Comparison of ENCODE assay signal across 8 mouse cellular contexts in genomic region chr7:127478635-127479317, GRCm38 (mm10). TPM values are rescaled to one million over a fixed set of nuclear protein-coding genes. Genes with fewer than 3 reads are reported as not detected.
DNase-seq lines count a peak whose midpoint lies in the region; ATAC-seq and TF ChIP-seq lines count a peak whose summit lies in the region.

Fbrs (plus strand) TSS chr7:127479199.

- no peaks in the 10 kb centered on the region for H3K9me3 ChIP-seq in CH12.LX (replicated peaks; ENCODE audit: low read length)
- no peaks in the 10 kb centered on the region for H3K9me3 ChIP-seq in forebrain, embryonic 10.5 days
- H3K9me3 ChIP-seq in heart, embryonic 14.5 days (ENCODE audit: control insufficient read depth, low read length), result no peaks in the 10 kb centered on the region
- H3K9me3 ChIP-seq in liver, embryonic 11.5 days (ENCODE audit: control insufficient read depth, low read length), result no peaks in the 10 kb centered on the region

- in situ Hi-C loops in CH12.LX (cut with MboI; ENCODE audit: low pct_ligation_motif_present, low pct_unique_long_range_greater_than_20kb, low sequenced_read_pairs), result loop anchor here (5.0 kb wide), 1 partner anchor 116 kb away; no protein-coding TSS in a partner anchor

- TF ChIP-seq POLR2A in CH12.LX (IDR thresholded peaks at IDR 0.05; ENCODE audit: low read depth, low read length), result peak; percentile 65
- TF ChIP-seq POLR2A in myocyte (IDR thresholded peaks at IDR 0.05; ENCODE audit: insufficient read length, low read depth), result peak; percentile 41

- peak; percentile 82 for ATAC-seq in heart, embryonic 14.5 days (ENCODE audit: insufficient number of reproducible peaks, insufficient read depth, low FRiP score, low read depth)
- ATAC-seq in liver, embryonic 11.5 days (replicated peaks; ENCODE audit: low FRiP score), result peak; percentile 60

- dilution Hi-C loops in CH12.LX (cut with MboI; ENCODE audit: extremely low pct_ligation_motif_present, extremely low pct_unique_long_range_greater_than_20kb, low sequenced_read_pairs), result no loop called here

- no peak for TF ChIP-seq RAD21 in CH12.LX (IDR thresholded peaks at IDR 0.05; ENCODE audit: low read depth, low read length)

- H3K27ac ChIP-seq in CH12.LX (ENCODE audit: insufficient read depth, low read depth), result peak within 1 kb of the TSS; percentile 88
- H3K27ac ChIP-seq in forebrain, embryonic 10.5 days, result peak within 1 kb of the TSS; percentile 94
- H3K27ac ChIP-seq in heart, embryonic 14.5 days (replicated peaks in 1 of 2; ENCODE audit: control insufficient read depth in 1 of 2, insufficient read depth in 1 of 2, low read depth in 2 of 2, low read length in 2 of 2), result peak within 1 kb of the TSS; percentile 94 to 98
- peak within 1 kb of the TSS; percentile 93 for H3K27ac ChIP-seq in liver, embryonic 11.5 days (ENCODE audit: low read depth, low read length)

- H3K27me3 ChIP-seq in CH12.LX (replicated peaks) (no peaks in the 10 kb centered on the region), myocyte (ENCODE audit: control insufficient read depth, insufficient read depth, insufficient read length) (no peaks in the 10 kb centered on the region)
- no peaks in the 10 kb centered on the region for H3K27me3 ChIP-seq in forebrain, embryonic 10.5 days (ENCODE audit: poor library complexity, severe bottlenecking)
- no peaks in the 10 kb centered on the region for H3K27me3 ChIP-seq in heart, embryonic 14.5 days (ENCODE audit: control insufficient read depth, insufficient read depth, low read length)
- no peaks in the 10 kb centered on the region for H3K27me3 ChIP-seq in liver, embryonic 11.5 days (replicated peaks; ENCODE audit: control insufficient read depth, insufficient read depth, low read length)

- peak within 1 kb of the TSS; percentile 98 for H3K9ac ChIP-seq in CH12.LX (ENCODE audit: insufficient read depth, low read depth)
- H3K9ac ChIP-seq in heart, embryonic 14.5 days (ENCODE audit: low read length), result peak within 1 kb of the TSS; percentile 97
- peak within 1 kb of the TSS; percentile 93 for H3K9ac ChIP-seq in liver, embryonic 11.5 days (ENCODE audit: low read depth, low read length)

- peak within 1 kb of the TSS; percentile 93 for H3ac ChIP-seq in myocyte (ENCODE audit: control insufficient read depth, insufficient read length)

- peaks cover 42% of the 10 kb centered on the region for H3K79me2 ChIP-seq in CH12.LX (replicated peaks; ENCODE audit: control insufficient read depth, extremely low read depth, insufficient read depth, poor library complexity, severe bottlenecking)
- H3K79me2 ChIP-seq in myocyte (ENCODE audit: control insufficient read depth, insufficient read depth), result peaks cover 48% of the 10 kb centered on the region

- H3K4me2 ChIP-seq in CH12.LX (ENCODE audit: insufficient read depth, low read depth, poor library complexity, severe bottlenecking) (peak within 1 kb of the TSS; percentile 87), myocyte (ENCODE audit: low read depth) (peak within 1 kb of the TSS; percentile 81)
- H3K4me2 ChIP-seq in heart, embryonic 14.5 days (ENCODE audit: low read length), result peak within 1 kb of the TSS; percentile 88
- peak within 1 kb of the TSS; percentile 96 for H3K4me2 ChIP-seq in liver, embryonic 11.5 days

- TF ChIP-seq CTCF in CH12.LX (conservative IDR thresholded peaks at IDR 0.05 in 1 of 2, IDR thresholded peaks at IDR 0.05 in 1 of 2; ENCODE audit: low read depth in 2 of 2, low read length in 2 of 2), result no peak

- under 1% methylated on average over 62 of the region's 62 CpGs for WGBS in forebrain, embryonic 10.5 days
- WGBS in heart, embryonic 14.5 days, result under 1% methylated on average over 60 of the region's 62 CpGs
- under 1% methylated on average over 56 of the region's 62 CpGs for WGBS in liver, embryonic 11.5 days

- H3K4me3 ChIP-seq in CH12.LX (replicated peaks in 1 of 3; ENCODE audit: low read depth in 2 of 3, low read length in 2 of 3, poor library complexity in 1 of 3) (peak within 1 kb of the TSS; percentile 80 to 98 (median 97)), myocyte (peak within 1 kb of the TSS; percentile 81)
- H3K4me3 ChIP-seq in forebrain, embryonic 10.5 days, result peak within 1 kb of the TSS; percentile 100
- peak within 1 kb of the TSS; percentile 99 for H3K4me3 ChIP-seq in heart, embryonic 14.5 days (ENCODE audit: control insufficient read depth in 1 of 2, insufficient read depth in 1 of 2, low read depth in 1 of 2, low read length in 2 of 2)
- peak within 1 kb of the TSS; percentile 95 for H3K4me3 ChIP-seq in liver, embryonic 11.5 days (ENCODE audit: low read depth, low read length)

- H3K36me3 ChIP-seq in CH12.LX (replicated peaks in 1 of 2; ENCODE audit: control insufficient read depth in 1 of 2, insufficient read depth in 1 of 2, low read length in 1 of 2) (peaks cover 35 to 62% of the 10 kb centered on the region in 2 experiments), myocyte (ENCODE audit: control insufficient read depth, insufficient read depth) (peaks cover 35% of the 10 kb centered on the region)
- H3K36me3 ChIP-seq in forebrain, embryonic 10.5 days (replicated peaks), result peaks cover 74% of the 10 kb centered on the region
- peaks cover 66% of the 10 kb centered on the region for H3K36me3 ChIP-seq in heart, embryonic 14.5 days (ENCODE audit: control insufficient read depth, insufficient read depth, low read length)
- H3K36me3 ChIP-seq in liver, embryonic 11.5 days (ENCODE audit: control insufficient read depth, insufficient read depth, low read length), result peaks cover 41% of the 10 kb centered on the region

- no peak for TF ChIP-seq EP300 in CH12.LX (IDR thresholded peaks at IDR 0.05; ENCODE audit: low read length)

- H3K4me1 ChIP-seq in CH12.LX (ENCODE audit: control insufficient read depth in 1 of 2, insufficient read depth in 2 of 2), result peaks cover 8 to 34% of the 10 kb centered on the region in 2 experiments
- H3K4me1 ChIP-seq in forebrain, embryonic 10.5 days, result peaks cover 35% of the 10 kb centered on the region
- peaks cover 3 to 22% of the 10 kb centered on the region in 2 experiments; a peak in 3 of 4 replicates for H3K4me1 ChIP-seq in heart, embryonic 14.5 days (ENCODE audit: control insufficient read depth in 2 of 2, insufficient read depth in 2 of 2, low read length in 2 of 2)
- peaks cover 24% of the 10 kb centered on the region for H3K4me1 ChIP-seq in liver, embryonic 11.5 days (replicated peaks; ENCODE audit: control insufficient read depth, insufficient read depth, low read length)

- peak; percentile 94 for DNase-seq in CH12.LX (ENCODE audit: extremely low read depth)
- peak; percentile 94 for DNase-seq in c-Kit-positive CD71-negative TER-119-negative erythroid progenitor cells, embryonic 14.5 days (ENCODE audit: low read depth)
- DNase-seq in forebrain, embryonic 10.5 days (ENCODE audit: extremely low spot score, low spot score), result peak; percentile 89
- DNase-seq in kidney, postnatal 10 days, result peak; percentile 98
- DNase-seq in liver, embryonic 11.5 days (ENCODE audit: low spot score), result peak; percentile 88
- DNase-seq in telencephalon, adult 2 months (ENCODE audit: low read depth, low spot score), result peak; percentile 98

TF ChIP-seq in CH12.LX, 34 proteins besides CTCF, POLR2A, EP300 and RAD21 (continues in another document):
- TF ChIP-seq MAX (IDR thresholded peaks at IDR 0.05; ENCODE audit: low read length) (no peak), TCF12 (IDR thresholded peaks at IDR 0.05; ENCODE audit: low read depth, low read length) (peak; percentile 19; the same call in 1 of the 2 replicates), IRF4 (IDR thresholded peaks at IDR 0.05; ENCODE audit: low read depth, low read length) (no peak), MAZ (IDR thresholded peaks at IDR 0.05; ENCODE audit: low read depth, low read length) (no peak), NELFE (IDR thresholded peaks at IDR 0.05; ENCODE audit: low read depth, low read length) (peak; percentile 37; the same call in 1 of the 2 replicates), POLR2AphosphoS2 (IDR thresholded peaks at IDR 0.05; ENCODE audit: low read depth, low read length) (no peak), MXI1 (IDR thresholded peaks at IDR 0.05; ENCODE audit: low read depth, low read length) (peak; percentile 61), NRF1 (IDR thresholded peaks at IDR 0.05; ENCODE audit: low read depth, low read length) (no peak), TBP (conservative IDR thresholded peaks at IDR 0.05; ENCODE audit: low read depth, low read length) (peak; percentile 75), BHLHE40 (IDR thresholded peaks at IDR 0.05; ENCODE audit: low read depth, low read length) (peak; percentile 28; the same call in 1 of the 2 replicates), MYC (IDR thresholded peaks at IDR 0.05; ENCODE audit: low read depth, low read length) (no peak), ZMIZ1 (IDR thresholded peaks at IDR 0.05; ENCODE audit: low read depth, low read length) (no peak)

TF ChIP-seq in myocyte, 11 proteins besides CTCF, POLR2A, EP300 and RAD21:
- TF ChIP-seq TCF12 (IDR thresholded peaks at IDR 0.05; ENCODE audit: insufficient read depth, poor library complexity, severe bottlenecking) (no peak), POLR2AphosphoS2 (IDR thresholded peaks at IDR 0.05; ENCODE audit: insufficient read length, low read depth) (peak; percentile 59)

RNA-seq across cellular contexts. Expression of gene Fbrs, which starts in this region (rescaled TPM):
- total RNA-seq in CH12.LX (2012; rRNA removed) (14.4 and 15.4 TPM in 2 replicates), CH12.LX (2014; rRNA removed) (5.6 and 6.7 TPM in 2 replicates)
- polyA plus RNA-seq in CH12.LX (2012; ENCODE audit: insufficient read length, low read depth) (63.9 and 66.7 TPM in 2 replicates), myocyte (2012; fragmentation: generic; extraction: Trizol) (21.2 TPM)
- 7.3 and 7.7 TPM in 2 replicates for polyA plus RNA-seq in forebrain, embryonic 10.5 days (2016; fragmentation: Nextera tagmentation; extraction: Ambion mirVana)
- polyA plus RNA-seq in heart, embryonic 14.5 days (2014; fragmentation: Nextera tagmentation; extraction: Ambion mirVana), result 9.9 and 10.4 TPM in 2 replicates
- 8.9 and 12.4 TPM in 2 replicates for polyA plus RNA-seq in liver, embryonic 11.5 days (2014; fragmentation: Nextera tagmentation; extraction: Ambion mirVana)

Comparison
In these comparisons a context has a peak if more than half of its experiments do, and no peak if none do; other contexts are left out.
1. Peak in every context shown above with its lines: DNase-seq, ATAC-seq, H3K4me3 ChIP-seq and H3K27ac ChIP-seq.